Mouse (Mus musculus): ENCODE measurements around the gene Hoxc6.

DNA sequence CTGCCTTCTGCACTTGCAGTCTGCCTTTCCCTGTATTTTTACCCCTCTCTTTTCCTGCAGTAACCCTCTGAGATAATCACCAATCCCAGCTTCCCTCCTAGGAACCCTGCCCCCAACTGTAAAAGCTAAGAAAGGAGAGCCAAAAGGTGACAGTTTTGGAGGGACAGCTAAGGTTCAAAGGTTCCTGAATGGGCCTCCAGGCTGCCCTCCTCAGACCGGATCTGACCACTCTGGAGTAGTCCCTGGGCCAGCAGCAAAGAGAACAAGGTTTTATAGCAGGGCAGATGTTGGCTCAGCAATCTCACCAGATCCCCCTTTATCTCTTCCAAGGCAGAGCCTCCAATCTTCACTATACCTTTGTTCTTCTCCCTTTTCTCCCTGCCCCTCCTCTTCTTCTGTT is 44.2 kb downstream of the Hoxc6 start:
- TF ChIP-seq TAL1 (IDR thresholded peaks at IDR 0.05; ENCODE audit: low read length) (no peak), GATA1 (IDR thresholded peaks at IDR 0.05; ENCODE audit: low read length) (no peak)
